Mouse (Mus musculus): ENCODE results near the gene Ccdc34. TPM values are rescaled to one million over a fixed set of nuclear protein-coding genes. Genes with fewer than 3 reads are reported as not detected.

Ccdc34 gene
- polyA plus RNA-seq, 1 experiment = 7.4 TPM

DNA sequence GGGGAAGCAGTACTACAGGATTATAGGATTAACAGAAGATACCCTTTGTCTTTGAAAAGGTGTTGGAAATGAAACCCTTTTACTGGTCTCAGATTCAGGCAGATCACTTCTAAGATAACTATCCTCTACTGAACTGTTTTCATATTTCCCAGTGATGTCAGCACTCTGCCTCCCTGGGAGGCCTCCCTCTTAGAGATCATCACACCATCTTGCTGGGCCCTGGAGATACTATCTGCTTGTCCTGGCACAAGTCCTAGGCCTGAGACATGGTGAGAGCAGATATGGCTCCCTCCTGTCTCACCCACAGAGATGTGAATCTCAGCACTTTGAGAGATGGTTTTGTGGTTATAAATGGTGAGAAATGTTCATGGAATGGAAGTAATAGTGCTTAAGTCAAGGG is 131.6 kb downstream of the Ccdc34 start:
- no peaks in the 10 kb centered on the region for H3K9me3 ChIP-seq (ENCODE audit: control insufficient read depth, low read length)
- H3K4me1 ChIP-seq (ENCODE audit: control insufficient read depth) = no peaks in the 10 kb centered on the region
- no peaks in the 10 kb centered on the region for H3K27me3 ChIP-seq (ENCODE audit: control insufficient read depth)
- H3K36me3 ChIP-seq (ENCODE audit: control insufficient read depth) = no peaks in the 10 kb centered on the region
- no peak for TF ChIP-seq TAL1 (IDR thresholded peaks at IDR 0.05; ENCODE audit: low read length)
- TF ChIP-seq GATA1 (IDR thresholded peaks at IDR 0.05; ENCODE audit: low read length) = no peak
- no peak overlapping the region for H3K4me3 ChIP-seq (replicated peaks)

DNA sequence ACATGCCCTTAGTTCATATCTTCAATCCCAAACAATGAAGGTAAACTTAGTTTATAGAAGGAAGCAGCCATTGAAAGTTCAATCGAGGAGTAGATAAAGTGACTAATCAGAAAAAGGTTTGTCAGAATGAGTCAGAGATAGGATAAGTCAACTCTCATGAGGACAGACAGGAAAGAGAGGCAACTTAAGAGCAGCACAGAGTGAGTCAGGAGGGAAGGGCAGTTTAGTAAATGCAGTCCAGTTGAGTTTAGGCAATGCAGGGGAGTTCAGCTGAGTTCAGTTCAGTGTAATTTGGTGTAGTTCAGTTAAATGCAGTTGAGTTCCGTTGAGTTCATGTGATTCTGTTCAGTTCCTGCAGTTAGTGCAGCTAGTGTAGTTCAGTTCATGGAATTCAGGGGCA is 138.7 kb downstream of the Ccdc34 start:
- TF ChIP-seq TAL1 (IDR thresholded peaks at IDR 0.05; ENCODE audit: low read length) = no peak
- TF ChIP-seq GATA1 (IDR thresholded peaks at IDR 0.05; ENCODE audit: low read length) = no peak
- no peaks in the 10 kb centered on the region for H3K4me1 ChIP-seq (ENCODE audit: control insufficient read depth)
- no peak overlapping the region for H3K4me3 ChIP-seq (replicated peaks)
- H3K9me3 ChIP-seq (ENCODE audit: control insufficient read depth, low read length) = 0 out of 2 replicates have a peak, but pooled peaks cover 2% of the 10 kb centered on the region
- H3K27me3 ChIP-seq (ENCODE audit: control insufficient read depth) = no peaks in the 10 kb centered on the region
- H3K36me3 ChIP-seq (ENCODE audit: control insufficient read depth) = no peaks in the 10 kb centered on the region

- Histone ChIP-seq H3K4me3 (replicated peaks) (no peak overlapping the region), H3K9me3 (ENCODE audit: control insufficient read depth, low read length) (no peaks in the 10 kb centered on the region), H3K36me3 (ENCODE audit: control insufficient read depth) (no peaks in the 10 kb centered on the region), H3K27me3 (ENCODE audit: control insufficient read depth) (no peaks in the 10 kb centered on the region), H3K4me1 (ENCODE audit: control insufficient read depth) (no peaks in the 10 kb centered on the region)
- TF ChIP-seq TAL1 (IDR thresholded peaks at IDR 0.05; ENCODE audit: low read length) (no peak), GATA1 (IDR thresholded peaks at IDR 0.05; ENCODE audit: low read length) (no peak)
Observed at GRCm38 (mm10) chr2:110165003-110165402, 147.4 kb downstream of the Ccdc34 start.

DNA sequence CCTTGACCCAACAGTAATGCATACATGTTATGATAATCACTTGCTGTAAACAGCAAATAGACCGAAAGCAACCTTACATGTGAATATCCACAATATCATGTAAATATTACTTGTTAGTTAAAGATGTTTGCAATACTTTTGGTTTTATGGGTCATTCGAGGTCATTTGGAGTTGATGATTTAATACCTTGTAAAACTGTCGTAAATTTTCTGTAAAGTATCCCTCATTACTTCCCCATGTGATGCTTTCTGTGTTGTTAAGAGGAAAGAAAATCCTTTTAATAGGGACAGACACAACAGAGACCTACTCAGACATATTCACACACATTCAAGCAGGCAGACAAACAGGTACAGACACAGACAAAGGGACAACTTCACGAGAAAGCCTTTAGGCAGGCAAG is 150.1 kb downstream of the Ccdc34 start:
- no peak for TF ChIP-seq GATA1 (IDR thresholded peaks at IDR 0.05; ENCODE audit: low read length)
- no peak for TF ChIP-seq TAL1 (IDR thresholded peaks at IDR 0.05; ENCODE audit: low read length)

DNA sequence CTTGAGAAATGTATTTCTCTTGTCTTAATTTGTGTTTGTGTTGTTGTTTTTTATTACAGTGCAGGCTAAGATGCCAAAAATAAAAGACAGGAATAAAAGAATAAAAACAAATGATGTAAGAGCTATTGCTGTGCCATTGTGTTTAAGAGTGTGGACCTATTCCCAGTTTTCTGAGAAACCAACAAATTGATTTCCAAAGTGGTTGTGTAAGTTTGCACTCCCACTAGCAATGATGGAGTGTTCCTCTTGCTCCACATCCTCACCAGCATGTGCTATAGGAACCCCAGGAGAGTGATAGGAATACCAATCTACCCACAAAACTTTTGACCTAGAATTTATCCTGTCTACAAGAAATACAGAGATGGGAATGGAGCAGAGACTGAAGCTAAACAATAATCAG is 150.7 kb downstream of the Ccdc34 start:
- TF ChIP-seq GATA1 (IDR thresholded peaks at IDR 0.05; ENCODE audit: low read length) (no peak), TAL1 (IDR thresholded peaks at IDR 0.05; ENCODE audit: low read length) (no peak)
- H3K9me3 ChIP-seq (ENCODE audit: control insufficient read depth, low read length) = no peaks in the 10 kb centered on the region
- no peak overlapping the region for H3K4me3 ChIP-seq (replicated peaks)
- no peaks in the 10 kb centered on the region for H3K4me1 ChIP-seq (ENCODE audit: control insufficient read depth)
- H3K27me3 ChIP-seq (ENCODE audit: control insufficient read depth) = no peaks in the 10 kb centered on the region
- no peaks in the 10 kb centered on the region for H3K36me3 ChIP-seq (ENCODE audit: control insufficient read depth)

More for the DNA sequence above, 150.1 kb downstream of the Ccdc34 start:
- H3K9me3 ChIP-seq (ENCODE audit: control insufficient read depth, low read length) = no peaks in the 10 kb centered on the region
- H3K4me1 ChIP-seq (ENCODE audit: control insufficient read depth) = no peaks in the 10 kb centered on the region
- no peak overlapping the region for H3K4me3 ChIP-seq (replicated peaks)
- no peaks in the 10 kb centered on the region for H3K27me3 ChIP-seq (ENCODE audit: control insufficient read depth)
- no peaks in the 10 kb centered on the region for H3K36me3 ChIP-seq (ENCODE audit: control insufficient read depth)

GRCm38 (mm10) chr2:110172456-110172855 is 154.8 kb downstream of the Ccdc34 start:
- Histone ChIP-seq H3K4me1 (ENCODE audit: control insufficient read depth) (no peaks in the 10 kb centered on the region), H3K9me3 (ENCODE audit: control insufficient read depth, low read length) (peaks cover 10% of the 10 kb centered on the region), H3K36me3 (ENCODE audit: control insufficient read depth) (no peaks in the 10 kb centered on the region), H3K27me3 (ENCODE audit: control insufficient read depth) (no peaks in the 10 kb centered on the region), H3K4me3 (replicated peaks) (no peak overlapping the region)
- TF ChIP-seq TAL1 (IDR thresholded peaks at IDR 0.05; ENCODE audit: low read length) (no peak), GATA1 (IDR thresholded peaks at IDR 0.05; ENCODE audit: low read length) (no peak)

DNA sequence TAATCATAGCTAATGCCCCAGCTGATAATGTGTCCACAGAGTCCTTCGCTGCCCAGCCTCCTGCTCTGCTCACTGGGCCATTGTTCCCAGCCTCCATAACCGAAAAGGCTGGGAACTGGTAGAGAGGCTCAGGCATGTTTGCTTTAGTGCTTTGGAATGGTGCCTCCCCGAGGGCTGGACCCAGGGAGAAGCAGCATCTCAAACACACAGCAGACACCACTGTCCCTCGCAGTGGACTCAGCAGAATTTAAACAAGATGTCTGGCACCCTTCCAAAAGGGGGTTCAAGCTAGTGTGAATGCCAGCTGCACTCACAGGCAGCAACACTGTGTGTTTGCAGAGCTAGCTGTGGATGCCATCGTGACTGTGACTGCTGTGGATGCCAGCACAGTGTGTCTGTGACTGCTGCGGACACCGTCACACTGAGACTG is 156.2 kb downstream of the Ccdc34 start:
- TF ChIP-seq GATA1 (IDR thresholded peaks at IDR 0.05; ENCODE audit: low read length) (no peak), TAL1 (IDR thresholded peaks at IDR 0.05; ENCODE audit: low read length) (no peak)
- Histone ChIP-seq H3K4me1 (ENCODE audit: control insufficient read depth) (no peaks in the 10 kb centered on the region), H3K9me3 (ENCODE audit: control insufficient read depth, low read length) (peaks cover 10% of the 10 kb centered on the region), H3K27me3 (ENCODE audit: control insufficient read depth) (no peaks in the 10 kb centered on the region), H3K4me3 (replicated peaks) (no peak overlapping the region), H3K36me3 (ENCODE audit: control insufficient read depth) (no peaks in the 10 kb centered on the region)

DNA sequence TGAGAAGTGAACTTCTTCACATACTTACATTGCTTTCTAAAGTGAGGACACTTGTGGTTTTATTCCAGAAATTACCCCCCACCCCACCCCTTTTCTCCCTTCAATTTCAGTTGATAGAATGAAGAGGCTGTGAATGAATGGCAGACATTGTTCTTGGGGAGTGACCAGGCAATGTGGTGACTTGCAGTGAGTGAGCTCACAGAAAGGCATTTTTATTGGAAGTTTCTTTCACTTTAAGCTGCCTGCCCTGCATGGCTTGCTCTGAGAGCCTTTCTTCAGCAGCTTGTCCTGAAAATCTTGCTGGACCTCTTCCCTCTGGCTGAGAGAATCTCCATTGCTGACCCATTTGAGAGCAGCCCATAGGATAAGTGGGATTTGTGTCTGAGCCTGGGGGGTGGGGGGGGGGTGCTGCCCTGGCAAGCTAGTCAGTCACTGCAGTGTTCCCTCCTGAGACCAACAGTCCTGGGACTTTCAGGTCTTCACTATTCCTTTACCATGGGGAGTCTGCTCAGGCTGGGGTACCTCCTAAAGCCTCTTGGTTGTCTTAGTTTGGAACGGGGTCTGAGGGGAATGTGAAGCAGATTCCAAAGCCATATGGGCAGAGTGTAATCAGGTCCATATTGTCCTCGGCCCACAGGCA is 159.3 kb downstream of the Ccdc34 start:
- Histone ChIP-seq H3K27me3 (ENCODE audit: control insufficient read depth) (no peaks in the 10 kb centered on the region), H3K4me1 (ENCODE audit: control insufficient read depth) (no peaks in the 10 kb centered on the region), H3K4me3 (replicated peaks) (no peak overlapping the region), H3K9me3 (ENCODE audit: control insufficient read depth, low read length) (peaks cover 10% of the 10 kb centered on the region), H3K36me3 (ENCODE audit: control insufficient read depth) (no peaks in the 10 kb centered on the region)
- no peak for TF ChIP-seq TAL1 (IDR thresholded peaks at IDR 0.05; ENCODE audit: low read length)
- TF ChIP-seq GATA1 (IDR thresholded peaks at IDR 0.05; ENCODE audit: low read length) = no peak

DNA sequence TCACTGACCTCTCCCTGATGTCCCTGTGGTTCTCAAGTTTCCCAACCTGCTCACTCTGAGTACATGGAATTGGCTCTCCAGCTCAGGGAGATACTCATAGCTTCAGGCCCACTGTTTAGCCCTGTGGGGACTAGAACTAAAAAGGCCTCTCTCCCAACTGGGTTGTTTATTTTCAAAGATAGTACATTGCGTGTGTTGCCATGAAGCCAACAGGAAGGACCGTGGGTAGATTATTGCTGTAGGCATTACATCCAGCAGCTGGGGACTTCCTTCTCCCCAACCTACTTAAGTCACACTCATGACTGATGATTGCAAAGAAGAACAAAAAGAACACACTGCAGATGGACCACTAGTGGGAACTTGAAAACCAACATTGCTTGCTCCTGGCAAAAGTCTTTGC is 159.8 kb downstream of the Ccdc34 start:
- H3K4me3 ChIP-seq (replicated peaks) = no peak overlapping the region

DNA sequence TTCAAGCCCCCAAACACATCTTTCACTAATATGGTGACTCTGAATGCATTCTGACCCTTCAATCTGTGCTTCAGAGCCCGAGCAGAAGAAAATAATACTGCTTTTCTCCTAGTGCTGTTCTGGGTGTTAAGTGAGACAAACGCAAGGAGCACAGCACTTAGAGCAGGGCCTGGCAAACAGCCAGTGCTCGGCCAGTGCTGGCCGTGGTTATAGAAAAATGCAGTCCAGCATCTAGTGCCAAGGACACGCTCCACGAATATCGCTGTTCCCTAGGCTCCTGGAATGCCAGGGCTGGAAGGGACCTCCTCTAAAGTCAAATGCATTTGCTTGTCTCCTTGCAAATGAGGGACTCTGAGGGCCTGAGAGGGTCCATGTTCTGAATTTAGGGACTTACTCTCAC is 160.3 kb downstream of the Ccdc34 start:
- Histone ChIP-seq H3K9me3 (ENCODE audit: control insufficient read depth, low read length) (peaks cover 10% of the 10 kb centered on the region), H3K27me3 (ENCODE audit: control insufficient read depth) (no peaks in the 10 kb centered on the region), H3K4me1 (ENCODE audit: control insufficient read depth) (no peaks in the 10 kb centered on the region), H3K4me3 (replicated peaks) (no peak overlapping the region), H3K36me3 (ENCODE audit: control insufficient read depth) (no peaks in the 10 kb centered on the region)
- TF ChIP-seq GATA1 (IDR thresholded peaks at IDR 0.05; ENCODE audit: low read length) = no peak
- TF ChIP-seq TAL1 (IDR thresholded peaks at IDR 0.05; ENCODE audit: low read length) = no peak

More for the DNA sequence above, 159.8 kb downstream of the Ccdc34 start:
- Histone ChIP-seq H3K9me3 (ENCODE audit: control insufficient read depth, low read length) (peaks cover 10% of the 10 kb centered on the region), H3K4me1 (ENCODE audit: control insufficient read depth) (no peaks in the 10 kb centered on the region), H3K36me3 (ENCODE audit: control insufficient read depth) (no peaks in the 10 kb centered on the region), H3K27me3 (ENCODE audit: control insufficient read depth) (no peaks in the 10 kb centered on the region)
- TF ChIP-seq GATA1 (IDR thresholded peaks at IDR 0.05; ENCODE audit: low read length) (no peak), TAL1 (IDR thresholded peaks at IDR 0.05; ENCODE audit: low read length) (no peak)
